Mouse (Mus musculus) lung, postnatal 25 days (tissue): ENCODE results near the gene Unc119b.
"Not testable (repeated sequence)": the region's sequence is repeated elsewhere in the genome, so short reads cannot be mapped to it uniquely, and the experiment has no call there.

Experiments
- DNase-seq: peaks from one replicate; pipeline ENCODE4 v3.0.0; 2022; ENCODE audit warnings: low spot score

The Unc119b gene

GRCm38 (mm10) chr5:115158040-115158983 lies 23.5 kb upstream of the Unc119b start, which contains the start of gene Mlec:
Gene Mlec, minus strand, starts transcription at chr5:115158179.
- peak; percentile 99 for DNase-seq

DNA sequence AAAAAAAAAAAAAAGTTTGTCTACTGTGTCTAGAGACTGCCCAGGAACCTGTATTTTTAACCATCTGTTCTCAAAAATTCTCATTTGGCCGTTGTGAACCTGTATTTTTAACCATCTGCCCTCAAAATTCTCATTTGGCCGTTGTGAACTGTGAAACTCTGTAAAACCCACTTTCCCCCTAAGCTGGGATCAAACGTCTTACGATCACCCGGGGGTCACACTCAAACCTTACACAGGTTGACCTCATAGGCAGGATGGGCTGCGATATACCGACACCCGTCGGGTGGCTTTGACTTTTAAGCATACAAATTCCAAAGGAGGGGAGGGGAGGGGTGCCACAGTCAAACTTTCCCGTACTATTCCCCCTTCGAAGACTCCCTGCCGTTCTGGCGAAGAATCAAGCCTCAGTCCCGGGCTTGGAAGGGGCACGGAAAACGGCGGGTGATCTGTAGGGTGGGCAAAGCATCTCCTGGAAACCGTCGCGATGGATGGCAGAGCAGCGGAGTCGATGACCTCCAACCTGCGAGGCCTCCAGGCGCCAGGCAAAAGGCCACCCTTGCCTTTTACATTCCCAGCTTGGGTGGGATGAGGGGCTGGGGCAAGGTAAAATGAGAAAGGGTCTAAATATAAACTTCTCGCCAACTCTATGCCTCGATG lies 22.3 kb upstream of the Unc119b start:
- DNase-seq: no peak

DNA sequence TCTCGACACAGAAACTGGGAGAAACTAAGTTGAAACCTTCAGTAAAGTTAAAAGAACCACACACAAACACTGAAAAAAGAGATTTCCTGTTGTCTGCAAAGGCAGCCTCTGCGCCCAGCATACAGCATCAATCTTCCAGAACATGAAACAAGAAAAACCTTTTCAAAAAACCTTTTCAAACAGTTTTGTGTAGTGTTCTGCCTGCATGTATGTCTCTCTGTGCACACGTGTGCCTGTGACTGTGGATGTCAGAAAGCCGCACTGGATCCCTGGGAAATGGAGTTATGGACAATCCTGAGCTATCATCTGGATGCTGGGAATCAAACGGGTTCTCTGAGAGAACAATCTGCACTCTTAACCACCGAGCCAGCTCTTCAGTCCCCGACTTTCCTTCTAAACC lies 21.6 kb upstream of the Unc119b start:
- DNase-seq: no peak

- DNase-seq: peak; percentile 45
These were observed 21.1 kb upstream of the Unc119b start for GRCm38 (mm10) chr5:115155831-115156230.

GRCm38 (mm10) chr5:115155156-115155631 lies 20.4 kb upstream of the Unc119b start:
- DNase-seq: no peak

GRCm38 (mm10) chr5:115152132-115152956 lies 17.6 kb upstream of the Unc119b start:
- DNase-seq: peak; percentile 55

GRCm38 (mm10) chr5:115151457-115151856 lies 16.7 kb upstream of the Unc119b start:
- no peak for DNase-seq

DNA sequence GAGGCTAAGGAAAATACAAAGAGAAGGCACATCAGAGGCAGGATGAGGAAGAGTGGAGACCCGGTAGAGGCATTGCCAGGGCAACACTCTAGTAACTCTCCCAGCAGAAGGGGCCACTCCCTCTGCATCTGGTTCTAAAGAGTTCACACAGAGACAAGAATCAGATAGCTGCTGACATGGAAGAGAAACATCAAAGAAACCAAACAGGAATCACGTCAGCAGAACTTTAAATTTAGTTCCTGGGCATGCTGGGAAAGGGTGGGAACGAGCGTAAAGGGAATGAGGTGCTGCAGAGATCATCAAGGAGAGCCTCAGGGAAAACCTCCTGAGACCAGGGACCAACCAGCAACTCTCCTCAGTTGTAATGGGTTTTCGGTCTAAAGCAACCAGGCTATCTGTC lies 16.2 kb upstream of the Unc119b start:
- no peak for DNase-seq

DNA sequence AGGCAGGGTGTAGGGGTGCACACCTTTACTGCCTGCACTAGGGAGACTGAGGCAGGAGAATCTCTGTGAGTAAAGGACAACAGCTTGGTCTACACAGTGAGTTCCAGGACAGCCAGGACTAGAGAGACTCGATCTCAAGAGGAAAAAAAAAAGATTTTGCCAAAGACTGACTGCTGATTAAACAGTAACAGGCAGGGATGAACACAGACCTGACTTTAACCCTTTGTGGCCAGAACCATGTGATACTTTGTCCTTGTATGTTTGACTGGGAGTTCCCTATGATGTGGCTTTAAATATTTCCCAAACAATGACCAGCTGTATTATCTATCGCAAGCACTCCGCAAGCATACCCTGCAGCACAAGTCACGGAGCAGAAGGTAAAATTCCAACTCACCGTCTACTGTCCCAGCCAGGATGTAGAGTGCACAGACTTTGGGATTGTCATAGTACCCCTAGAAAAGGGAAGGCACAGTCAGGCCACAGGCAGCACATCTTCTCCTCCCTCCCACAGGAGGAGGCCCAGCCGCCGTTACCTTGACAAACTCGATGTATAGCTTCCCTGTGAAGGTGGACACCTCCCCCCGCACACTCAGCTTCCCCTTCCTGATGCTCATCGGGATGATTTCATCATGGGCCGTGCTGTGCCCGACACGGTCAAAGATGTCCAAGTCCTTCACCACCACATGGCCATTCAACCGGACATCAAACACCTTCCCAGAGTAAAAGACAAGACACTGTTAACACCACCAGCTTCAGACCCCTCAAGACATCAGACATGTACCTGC lies 15.1 kb upstream of the Unc119b start:
- no peak for DNase-seq

GRCm38 (mm10) chr5:115148872-115149271 lies 14.1 kb upstream of the Unc119b start:
- not testable (repeated sequence) for DNase-seq

DNA sequence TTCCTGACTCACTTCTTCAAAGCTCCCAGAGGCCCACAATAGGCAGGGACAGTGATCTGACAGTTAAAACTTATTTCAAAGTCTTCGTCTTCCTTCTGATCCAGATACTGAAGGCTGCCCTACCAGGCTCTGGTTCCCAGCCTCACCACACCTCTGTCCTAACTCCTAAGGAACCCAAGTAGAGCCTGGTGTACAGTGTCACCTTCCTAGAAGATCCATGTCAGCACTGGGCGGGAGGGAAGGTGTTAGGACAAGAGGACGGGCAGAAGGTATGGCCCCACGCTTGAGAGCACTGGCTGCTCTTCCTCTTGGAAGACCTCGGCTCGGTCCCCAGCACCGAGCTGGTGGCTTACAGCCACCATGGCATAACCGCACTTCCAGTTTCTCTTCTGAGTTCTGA lies 13.6 kb upstream of the Unc119b start:
- DNase-seq: no peak

- no peak for DNase-seq
These were observed 12.6 kb upstream of the Unc119b start for GRCm38 (mm10) chr5:115147388-115147787.

- no peak for DNase-seq
These were observed 12.0 kb upstream of the Unc119b start for GRCm38 (mm10) chr5:115146747-115147130.

GRCm38 (mm10) chr5:115145976-115146746 lies 11.4 kb upstream of the Unc119b start:
- DNase-seq: no peak

- peak; percentile 29 for DNase-seq
These were observed 10.6 kb upstream of the Unc119b start for GRCm38 (mm10) chr5:115145253-115145968.

DNA sequence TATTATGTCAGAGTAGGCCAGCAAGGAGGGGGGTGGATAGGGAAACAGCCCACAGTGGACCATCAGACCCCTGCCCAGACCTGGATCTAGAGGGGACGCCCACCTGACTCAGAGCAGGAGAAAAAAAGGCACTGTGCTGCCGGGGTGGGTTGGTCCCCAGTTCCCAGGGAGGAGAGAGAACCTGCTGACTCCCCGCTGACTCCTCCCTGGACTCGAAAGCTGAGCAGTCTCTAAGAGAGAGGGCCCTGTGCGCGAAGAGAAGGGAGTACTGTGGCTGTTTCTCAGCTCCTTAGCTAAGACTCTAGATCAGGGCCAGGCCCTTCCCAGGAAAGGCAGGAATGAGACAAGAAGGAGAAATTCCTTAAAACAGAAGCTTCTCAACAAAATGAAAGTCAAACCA lies 9.7 kb upstream of the Unc119b start:
- DNase-seq: no peak

GRCm38 (mm10) chr5:115143552-115143951 lies 8.8 kb upstream of the Unc119b start:
- DNase-seq: no peak

GRCm38 (mm10) chr5:115142166-115142697 lies 7.5 kb upstream of the Unc119b start:
- DNase-seq: no peak

DNA sequence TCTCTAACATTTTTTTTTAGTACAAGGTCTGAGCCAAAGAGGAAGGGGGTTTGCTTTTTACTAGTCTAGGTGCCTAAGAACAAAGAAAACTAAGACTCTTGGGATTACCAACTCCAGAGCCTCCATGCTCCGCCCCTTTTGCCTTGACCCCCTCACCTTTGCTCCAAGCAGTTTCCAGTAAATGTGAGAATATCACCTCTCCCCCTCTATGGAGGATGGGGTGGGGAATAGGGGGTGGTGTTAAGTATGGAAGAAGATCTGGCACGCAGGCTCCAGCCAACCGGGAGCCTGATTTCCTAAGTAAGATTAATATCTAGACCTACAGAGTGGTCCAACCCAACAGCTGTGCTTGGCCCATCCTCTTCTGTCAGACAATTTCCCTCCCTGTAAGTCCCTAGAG lies 6.0 kb upstream of the Unc119b start:
- DNase-seq: no peak

DNA sequence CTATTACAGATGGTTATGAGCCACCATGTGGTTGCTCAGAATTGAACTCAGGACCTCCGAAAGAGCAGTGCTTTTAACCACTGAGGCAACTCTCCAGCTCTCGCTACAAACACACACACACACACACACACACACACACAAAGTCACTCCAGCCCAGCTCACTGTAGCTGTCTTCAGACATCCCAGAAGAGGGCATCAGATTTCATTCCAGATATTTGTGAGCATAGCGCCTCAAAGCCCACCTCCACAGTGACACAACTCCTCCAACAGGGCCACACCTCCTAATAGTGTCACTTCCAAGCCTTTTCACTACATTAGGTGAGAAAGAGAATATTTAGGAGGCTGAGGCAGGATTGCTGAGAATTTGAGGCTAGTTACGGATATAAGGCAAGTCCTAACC lies 4.3 kb upstream of the Unc119b start:
- no peak for DNase-seq
